In genomic region chr3:33024566-33024965, GRCm38 (mm10) we compare ENCODE assay signal across 16 mouse cellular contexts.
DNase-seq lines count a peak whose midpoint lies in the region; ATAC-seq and TF ChIP-seq lines count a peak whose summit lies in the region.
"Had no signal": no experiment of that assay in that cellular context is flagged by ENCODE, and none has a peak within 500 bp of the region (broad histone marks: within the 10 kb centered on the region; RNA-seq: fewer than 3 reads in every experiment).

No protein-coding gene starts in this region.

- 60% methylated on average over 5 of the region's 5 CpGs for WGBS in forebrain, embryonic 15.5 days
- 78% methylated on average over 5 of the region's 5 CpGs for WGBS in forebrain, embryonic 10.5 days
- WGBS in neural tube, embryonic 13.5 days: 58% methylated on average over 5 of the region's 5 CpGs
- 50% methylated on average over 5 of the region's 5 CpGs for WGBS in midbrain, postnatal 0 days

- H3K9me3 ChIP-seq in forebrain, embryonic 15.5 days: no peaks in the 10 kb centered on the region
- H3K9me3 ChIP-seq in forebrain, embryonic 10.5 days: no peaks in the 10 kb centered on the region
- H3K9me3 ChIP-seq in neural tube, embryonic 13.5 days: no peaks in the 10 kb centered on the region
- no peaks in the 10 kb centered on the region for H3K9me3 ChIP-seq in midbrain, postnatal 0 days (ENCODE audit: low read length)
- H3K9me3 ChIP-seq: embryonic facial prominence, embryonic 13.5 days; heart, embryonic 12.5 days; limb, embryonic 15.5 days had no signal

- H3K4me1 ChIP-seq in forebrain, embryonic 15.5 days: no peaks in the 10 kb centered on the region
- no peaks in the 10 kb centered on the region for H3K4me1 ChIP-seq in forebrain, embryonic 10.5 days
- no peaks in the 10 kb centered on the region for H3K4me1 ChIP-seq in neural tube, embryonic 13.5 days (replicated peaks)
- H3K4me1 ChIP-seq in midbrain, postnatal 0 days (ENCODE audit: insufficient read depth, low read length): no peaks in the 10 kb centered on the region
- H3K4me1 ChIP-seq: heart, embryonic 12.5 days; limb, embryonic 15.5 days had no signal

- DNase-seq in forebrain, embryonic 10.5 days (ENCODE audit: extremely low spot score, low spot score): no peak
- DNase-seq in neural tube, embryonic 10.5 days (ENCODE audit: extremely low spot score, low spot score): no peak
- peak; percentile 37 for DNase-seq in embryo, embryonic 10.5 days (ENCODE audit: low spot score)
- peak; percentile 62 for DNase-seq in midbrain, postnatal 0 days (ENCODE audit: low spot score)
- no peak for DNase-seq in B cell, adult 2 months
- no peak for DNase-seq in adrenal gland, adult 2 months
- DNase-seq: cerebellum, adult 9-10 months; kidney, adult 8-10 months; lung, postnatal 10 days; right cerebral cortex, postnatal 25 days; thymus, adult 18-20 months had no signal

- H3K27ac ChIP-seq in forebrain, embryonic 15.5 days (replicated peaks): no peak overlapping the region
- H3K27ac ChIP-seq in forebrain, embryonic 10.5 days: no peak overlapping the region
- H3K27ac ChIP-seq in neural tube, embryonic 13.5 days (replicated peaks): no peak overlapping the region
- H3K27ac ChIP-seq in midbrain, postnatal 0 days (ENCODE audit: low read depth, low read length): no peak overlapping the region
- H3K27ac ChIP-seq: embryonic facial prominence, embryonic 13.5 days; limb, embryonic 15.5 days had no signal

- no peaks in the 10 kb centered on the region for H3K36me3 ChIP-seq in forebrain, embryonic 15.5 days
- no peaks in the 10 kb centered on the region for H3K36me3 ChIP-seq in forebrain, embryonic 10.5 days (replicated peaks)
- H3K36me3 ChIP-seq in neural tube, embryonic 13.5 days: no peaks in the 10 kb centered on the region
- H3K36me3 ChIP-seq in midbrain, postnatal 0 days (ENCODE audit: insufficient read depth, low read length): no peaks in the 10 kb centered on the region
- H3K36me3 ChIP-seq: embryonic facial prominence, embryonic 13.5 days; heart, embryonic 12.5 days; limb, embryonic 15.5 days had no signal

- TF ChIP-seq CTCF in midbrain, postnatal 0 days (IDR thresholded peaks at IDR 0.05): no peak

- H3K4me3 ChIP-seq in forebrain, embryonic 15.5 days: no peak overlapping the region
- H3K4me3 ChIP-seq in forebrain, embryonic 10.5 days: no peak overlapping the region
- H3K4me3 ChIP-seq in neural tube, embryonic 13.5 days: no peak overlapping the region
- H3K4me3 ChIP-seq in midbrain, postnatal 0 days (ENCODE audit: low read depth, low read length): no peak overlapping the region
- H3K4me3 ChIP-seq: embryonic facial prominence, embryonic 13.5 days; heart, embryonic 12.5 days; limb, embryonic 15.5 days had no signal

- no peaks in the 10 kb centered on the region for H3K27me3 ChIP-seq in forebrain, embryonic 15.5 days
- no peaks in the 10 kb centered on the region for H3K27me3 ChIP-seq in forebrain, embryonic 10.5 days (ENCODE audit: poor library complexity, severe bottlenecking)
- H3K27me3 ChIP-seq in neural tube, embryonic 13.5 days: no peaks in the 10 kb centered on the region
- H3K27me3 ChIP-seq in midbrain, postnatal 0 days (ENCODE audit: insufficient read depth, low read length): no peaks in the 10 kb centered on the region
- H3K27me3 ChIP-seq: embryonic facial prominence, embryonic 13.5 days; heart, embryonic 12.5 days; limb, embryonic 15.5 days had no signal

- H3K4me2 ChIP-seq in forebrain, embryonic 15.5 days (replicated peaks): no peak overlapping the region
- H3K4me2 ChIP-seq in neural tube, embryonic 13.5 days: no peak overlapping the region
- no peak overlapping the region for H3K4me2 ChIP-seq in midbrain, postnatal 0 days (ENCODE audit: low read depth, low read length, poor library complexity, severe bottlenecking)
- H3K4me2 ChIP-seq: embryonic facial prominence, embryonic 13.5 days; heart, embryonic 12.5 days; limb, embryonic 15.5 days had no signal

- no peak overlapping the region for H3K9ac ChIP-seq in forebrain, embryonic 15.5 days (replicated peaks)
- no peak overlapping the region for H3K9ac ChIP-seq in neural tube, embryonic 13.5 days
- no peak overlapping the region for H3K9ac ChIP-seq in midbrain, postnatal 0 days (replicated peaks; ENCODE audit: low read length, poor library complexity, severe bottlenecking)
- H3K9ac ChIP-seq: embryonic facial prominence, embryonic 13.5 days; heart, embryonic 12.5 days; limb, embryonic 15.5 days had no signal

- peak; percentile 85 for ATAC-seq in forebrain, embryonic 15.5 days (replicated peaks)
- ATAC-seq in neural tube, embryonic 13.5 days (ENCODE audit: low read depth): peak; percentile 82; the same call in 1 of the 2 replicates
- peak; percentile 93 for ATAC-seq in midbrain, postnatal 0 days (ENCODE audit: low FRiP score)

Comparison
In these comparisons a context has a peak if more than half of its experiments do, and no peak if none do; other contexts are left out.
1. DNase-seq: peak in embryo, embryonic 10.5 days (single experiment) and midbrain, postnatal 0 days (single experiment); none in forebrain, embryonic 10.5 days (single experiment), neural tube, embryonic 10.5 days (single experiment), B cell, adult 2 months (0 of 2) and adrenal gland, adult 2 months (single experiment).
2. Peak in every context shown above with its lines, with median percentiles within 50 percentile points of each other: ATAC-seq.